Mouse (Mus musculus) thymus, adult 2 months (tissue): ENCODE data around the gene Myadm. TPM values are rescaled to one million over a fixed set of nuclear protein-coding genes. Genes with fewer than 3 reads are reported as not detected.

Source experiments
- DNase-seq: peaks from one replicate; pipeline ENCODE4 v3.0.0; 2021
- H3K27ac ChIP-seq: fragments of 200-500 bp; 2 replicates; pipeline ENCODE4 v1.5.1; 2012; ENCODE audit warnings: low read length, control low read depth; ENCODE audit not compliant: control insufficient read depth, insufficient read depth
- H3K27me3 ChIP-seq: fragments of 200-500 bp; 2 replicates; pipeline ENCODE4 v1.6.1; 2012; ENCODE audit warnings: mild to moderate bottlenecking, low read length, moderate library complexity, mixed read lengths; ENCODE audit not compliant: control insufficient read depth, insufficient read depth
- H3K36me3 ChIP-seq: fragments of 200-500 bp; 2 replicates; pipeline ENCODE4 v1.6.1; 2012; ENCODE audit warnings: mild to moderate bottlenecking, low read length, moderate library complexity; ENCODE audit not compliant: control insufficient read depth, insufficient read depth
- H3K4me1 ChIP-seq: fragments of 200-500 bp; replicated peaks from 2 replicates; pipeline ENCODE4 v1.6.1; 2012; ENCODE audit warnings: low read length; ENCODE audit not compliant: control insufficient read depth, insufficient read depth
- H3K4me3 ChIP-seq: fragments of 200-500 bp; 2 replicates; pipeline ENCODE4 v1.5.1; 2012; ENCODE audit warnings: mild to moderate bottlenecking, low read length, control low read depth, moderate library complexity; ENCODE audit not compliant: control insufficient read depth, insufficient read depth
- CTCF ChIP-seq: fragments of 200-500 bp; IDR thresholded peaks from 2 replicates; pipeline ENCODE4 v1.5.1; 2012; ENCODE audit warnings: mild to moderate bottlenecking, control low read depth, low read length, moderate library complexity, borderline replicate concordance; ENCODE audit not compliant: control insufficient read depth, poor library complexity, insufficient read depth; ENCODE audit errors: extremely low read depth
- POLR2A ChIP-seq: fragments of 200-500 bp; IDR thresholded peaks from 2 replicates; pipeline ENCODE4 v1.6.1; 2012; ENCODE audit warnings: mild to moderate bottlenecking, low read length, control low read depth, moderate library complexity; ENCODE audit not compliant: control insufficient read depth, poor library complexity, insufficient read depth; ENCODE audit errors: extremely low read depth
- WGBS: fragments of 180-500 bp; shearing (Covaris S2); methylation state at CpG from one replicate; pipeline ENCODE4 v1.1.7; 2018; 5-methylcytosine and 5-hydroxymethylcytosine counted together
- polyA plus RNA-seq: library from polyadenylated mRNA; depleted of rRNA; stranded (reverse); fragments of >200 nt; gene quantifications from 2 replicates; pipeline ENCODE4 v1.2.3, GENCODE M21; 2012; rRNA removed

Gene Myadm
- 62.1 and 86.4 TPM in 2 replicates for polyA plus RNA-seq

GRCm38 (mm10) chr7:3288976-3289970, at the start of gene Myadm, which contains the start of gene Prkcg:
Myadm (plus strand) TSS chr7:3289080.
Prkcg (plus strand) TSS chr7:3289179.
- peaks cover 8% of the 10 kb centered on the region; the same call in 1 of the 2 replicates for H3K4me1 ChIP-seq
- peak; percentile 75 for DNase-seq
- no peaks in the 10 kb centered on the region for H3K27me3 ChIP-seq
- 8% methylated on average over 30 of the region's 30 CpGs for WGBS
- H3K4me3 ChIP-seq = peak within 1 kb of the TSS; percentile 5
- H3K36me3 ChIP-seq = no peaks in the 10 kb centered on the region
- no peak for TF ChIP-seq POLR2A
- no peak for TF ChIP-seq CTCF
- H3K27ac ChIP-seq = no peak within 1 kb of the TSS

- H3K4me3 ChIP-seq = no peak overlapping the region
- 83% methylated on average over 2 of the region's 2 CpGs for WGBS
- H3K36me3 ChIP-seq = no peaks in the 10 kb centered on the region
- H3K27me3 ChIP-seq = no peaks in the 10 kb centered on the region
- no peak for TF ChIP-seq POLR2A
- TF ChIP-seq CTCF = no peak
- H3K27ac ChIP-seq = no peak overlapping the region
- DNase-seq = no peak
- no peaks in the 10 kb centered on the region for H3K4me1 ChIP-seq
Measured at GRCm38 (mm10) chr7:3239193-3239592, 49.7 kb upstream of the Myadm start.

- Histone ChIP-seq H3K36me3 (no peaks in the 10 kb centered on the region), H3K27ac (no peak overlapping the region), H3K4me1 (peaks cover 9% of the 10 kb centered on the region; the same call in 1 of the 2 replicates), H3K27me3 (no peaks in the 10 kb centered on the region; the same call in 1 of the 2 replicates), H3K4me3 (no peak overlapping the region)
- DNase-seq = no peak
- WGBS = 91% methylated on average over 3 of the region's 3 CpGs
- no peak for TF ChIP-seq CTCF
- TF ChIP-seq POLR2A = no peak
Measured at GRCm38 (mm10) chr7:3260701-3261100, 28.2 kb upstream of the Myadm start.

GRCm38 (mm10) chr7:3261446-3261845, 27.4 kb upstream of the Myadm start:
- Histone ChIP-seq H3K4me1 (peaks cover 9% of the 10 kb centered on the region; the same call in 1 of the 2 replicates), H3K36me3 (no peaks in the 10 kb centered on the region), H3K4me3 (no peak overlapping the region), H3K27ac (no peak overlapping the region), H3K27me3 (no peaks in the 10 kb centered on the region; the same call in 1 of the 2 replicates)
- 88% methylated on average over 4 of the region's 4 CpGs for WGBS
- DNase-seq = no peak
- TF ChIP-seq CTCF (no peak), POLR2A (no peak)

- H3K27me3 ChIP-seq = no peaks in the 10 kb centered on the region; the same call in 1 of the 2 replicates
- H3K36me3 ChIP-seq = no peaks in the 10 kb centered on the region
- H3K4me1 ChIP-seq = peaks cover 9% of the 10 kb centered on the region; the same call in 1 of the 2 replicates
- H3K4me3 ChIP-seq = no peak overlapping the region
- H3K27ac ChIP-seq = no peak overlapping the region
- WGBS = 30% methylated on average over 2 of the region's 2 CpGs
- TF ChIP-seq POLR2A (no peak), CTCF (no peak)
- DNase-seq = peak; percentile 22
Measured at GRCm38 (mm10) chr7:3262789-3263188, 26.1 kb upstream of the Myadm start.

GRCm38 (mm10) chr7:3264390-3265022, 24.4 kb upstream of the Myadm start:
- DNase-seq = no peak
- 32% methylated on average over 22 of the region's 22 CpGs for WGBS
- H3K4me3 ChIP-seq = no peak overlapping the region
- no peak overlapping the region for H3K27ac ChIP-seq
- H3K36me3 ChIP-seq = no peaks in the 10 kb centered on the region
- peaks cover 9% of the 10 kb centered on the region; the same call in 1 of the 2 replicates for H3K4me1 ChIP-seq
- TF ChIP-seq CTCF = no peak
- TF ChIP-seq POLR2A = no peak
- H3K27me3 ChIP-seq = no peaks in the 10 kb centered on the region; the same call in 1 of the 2 replicates
